ENCODE assay signal across 20 mouse cellular contexts in genomic region chr17:69004051-69004450, GRCm38 (mm10).
DNase-seq lines count a peak whose midpoint lies in the region; ATAC-seq and TF ChIP-seq lines count a peak whose summit lies in the region.
"Had no signal": no experiment of that assay in that cellular context is flagged by ENCODE, and none has a peak within 500 bp of the region (broad histone marks: within the 10 kb centered on the region; RNA-seq: fewer than 3 reads in every experiment).

No protein-coding gene starts in this region.

- 58% methylated on average over 7 of the region's 7 CpGs for WGBS in hindbrain, embryonic 16.5 days
- WGBS in hindbrain, embryonic 14.5 days: 55% methylated on average over 7 of the region's 7 CpGs
- 74% methylated on average over 7 of the region's 7 CpGs for WGBS in intestine, embryonic 16.5 days

- no peak overlapping the region for H3K4me3 ChIP-seq in hindbrain, embryonic 16.5 days (ENCODE audit: low read length)
- no peak overlapping the region for H3K4me3 ChIP-seq in hindbrain, embryonic 14.5 days (replicated peaks; ENCODE audit: low read length)
- H3K4me3 ChIP-seq in intestine, embryonic 16.5 days (ENCODE audit: low read length): no peak overlapping the region
- H3K4me3 ChIP-seq: forebrain, embryonic 10.5 days; hindbrain, embryonic 15.5 days had no signal

- H3K36me3 ChIP-seq in hindbrain, embryonic 16.5 days (ENCODE audit: control insufficient read depth, insufficient read depth, low read length): no peaks in the 10 kb centered on the region
- H3K36me3 ChIP-seq in hindbrain, embryonic 14.5 days (replicated peaks; ENCODE audit: control insufficient read depth, insufficient read depth): no peaks in the 10 kb centered on the region
- H3K36me3 ChIP-seq in intestine, embryonic 16.5 days (ENCODE audit: control insufficient read depth, insufficient read depth, low read length): no peaks in the 10 kb centered on the region
- H3K36me3 ChIP-seq: forebrain, embryonic 10.5 days; hindbrain, embryonic 15.5 days had no signal

- H3K4me2 ChIP-seq in hindbrain, embryonic 16.5 days (ENCODE audit: low read length): no peak overlapping the region
- no peak overlapping the region for H3K4me2 ChIP-seq in hindbrain, embryonic 14.5 days (replicated peaks)
- no peak overlapping the region for H3K4me2 ChIP-seq in intestine, embryonic 16.5 days (ENCODE audit: low read depth, low read length)
- H3K4me2 ChIP-seq: hindbrain, embryonic 15.5 days had no signal

- H3K27me3 ChIP-seq in hindbrain, embryonic 16.5 days (replicated peaks; ENCODE audit: control insufficient read depth, insufficient read depth, low read length): no peaks in the 10 kb centered on the region
- no peaks in the 10 kb centered on the region for H3K27me3 ChIP-seq in hindbrain, embryonic 14.5 days (ENCODE audit: control insufficient read depth, insufficient read depth, low read length)
- H3K27me3 ChIP-seq in intestine, embryonic 16.5 days (replicated peaks; ENCODE audit: control insufficient read depth, insufficient read depth, low read length): no peaks in the 10 kb centered on the region
- H3K27me3 ChIP-seq: hindbrain, embryonic 15.5 days had no signal

- no peak overlapping the region for H3K9ac ChIP-seq in hindbrain, embryonic 16.5 days (ENCODE audit: low read depth, low read length)
- no peak overlapping the region for H3K9ac ChIP-seq in hindbrain, embryonic 14.5 days
- no peak overlapping the region for H3K9ac ChIP-seq in intestine, embryonic 16.5 days (ENCODE audit: low read depth, low read length)
- H3K9ac ChIP-seq: hindbrain, embryonic 15.5 days; liver, postnatal 0 days had no signal

- no peak for TF ChIP-seq CTCF in brain, embryonic 14.5 days (IDR thresholded peaks at IDR 0.05; ENCODE audit: borderline replicate concordance, extremely low read depth, insufficient read depth, insufficient read length)

- H3K9me3 ChIP-seq in hindbrain, embryonic 16.5 days (ENCODE audit: control insufficient read depth, low read length): no peaks in the 10 kb centered on the region
- H3K9me3 ChIP-seq in hindbrain, embryonic 14.5 days (ENCODE audit: control insufficient read depth, low read length): no peaks in the 10 kb centered on the region
- H3K9me3 ChIP-seq in intestine, embryonic 16.5 days (ENCODE audit: control insufficient read depth, low read length): no peaks in the 10 kb centered on the region
- H3K9me3 ChIP-seq: forebrain, embryonic 10.5 days; hindbrain, embryonic 15.5 days had no signal

- H3K4me1 ChIP-seq in hindbrain, embryonic 16.5 days (ENCODE audit: control insufficient read depth, insufficient read depth, low read depth, low read length): no peaks in the 10 kb centered on the region
- H3K4me1 ChIP-seq in hindbrain, embryonic 14.5 days (replicated peaks; ENCODE audit: control insufficient read depth, insufficient read depth, low read length): no peaks in the 10 kb centered on the region
- H3K4me1 ChIP-seq in intestine, embryonic 16.5 days (ENCODE audit: control insufficient read depth, insufficient read depth, low read length): peaks cover 3% of the 10 kb centered on the region; the same call in 1 of the 2 replicates
- H3K4me1 ChIP-seq: forebrain, embryonic 10.5 days; hindbrain, embryonic 15.5 days had no signal

- 0 out of 2 replicates have a peak, but pooled peaks have one; percentile 27 for ATAC-seq in hindbrain, embryonic 16.5 days
- ATAC-seq in hindbrain, embryonic 14.5 days (ENCODE audit: low FRiP score): no peak
- no peak for ATAC-seq in intestine, embryonic 16.5 days
- ATAC-seq: CD4-positive, CD25-positive, alpha-beta regulatory T cell, adult 4 months; intestine, postnatal 0 days; liver, postnatal 0 days; lung, postnatal 0 days; midbrain, embryonic 16.5 days had no signal

- TF ChIP-seq POLR2A in brain, embryonic 14.5 days (IDR thresholded peaks at IDR 0.05; ENCODE audit: borderline replicate concordance, extremely low read depth, insufficient read depth, insufficient read length, poor library complexity, severe bottlenecking): no peak

- H3K27ac ChIP-seq in hindbrain, embryonic 16.5 days (ENCODE audit: low read depth, low read length): no peak overlapping the region
- no peak overlapping the region for H3K27ac ChIP-seq in hindbrain, embryonic 14.5 days
- H3K27ac ChIP-seq in intestine, embryonic 16.5 days (ENCODE audit: low read length): no peak overlapping the region
- H3K27ac ChIP-seq: forebrain, embryonic 10.5 days; hindbrain, embryonic 15.5 days; macrophage; stomach, postnatal 0 days had no signal

- DNase-seq in hindbrain, embryonic 14.5 days (ENCODE audit: low spot score): no peak
- peak; percentile 47 for DNase-seq in brain, embryonic 14.5 days (ENCODE audit: low read depth)
- DNase-seq in cerebellum, adult 8-10 months: peak; percentile 48
- DNase-seq in cerebellum, postnatal 36 days: peak; percentile 50 to 63
- DNase-seq in layer of hippocampus, adult 8-10 months (ENCODE audit: low spot score in 2 of 2): no peak
- DNase-seq in adrenal gland, adult 18-20 months (ENCODE audit: low spot score in 2 of 2): no peak
- DNase-seq: adrenal gland, postnatal 36 days; gastrocnemius, postnatal 25 days; heart, adult 18-20 months; liver, postnatal 0 days had no signal

Comparison
In these comparisons a context has a peak if more than half of its experiments do, and no peak if none do; other contexts are left out.
1. DNase-seq: peak in brain, embryonic 14.5 days (single experiment), cerebellum, adult 8-10 months (single experiment) and cerebellum, postnatal 36 days (2 of 2); none in hindbrain, embryonic 14.5 days (single experiment), layer of hippocampus, adult 8-10 months (0 of 2) and adrenal gland, adult 18-20 months (0 of 2).